In genomic region chr4:148015418-148015817, GRCm38 (mm10) we compare ENCODE assay signal across 10 mouse cellular contexts. TPM values are rescaled to one million over a fixed set of nuclear protein-coding genes. Genes with fewer than 3 reads are reported as not detected.
DNase-seq lines count a peak whose midpoint lies in the region; ATAC-seq and TF ChIP-seq lines count a peak whose summit lies in the region.
"Had no signal": no experiment of that assay in that cellular context is flagged by ENCODE, and none has a peak within 500 bp of the region (broad histone marks: within the 10 kb centered on the region; RNA-seq: fewer than 3 reads in every experiment).

No protein-coding gene starts in this region.

- no peak; the same call in 1 of the 2 replicates for ATAC-seq in hindbrain, postnatal 0 days

- TF ChIP-seq CTCF in hindbrain, postnatal 0 days (IDR thresholded peaks at IDR 0.05; ENCODE audit: low read depth), result peak; percentile 61

- DNase-seq in hindbrain, postnatal 0 days (ENCODE audit: low spot score), result no peak
- DNase-seq in hindbrain, embryonic 10.5 days (ENCODE audit: low spot score), result no peak
- DNase-seq in lung, postnatal 14 days, result peak; percentile 5
- DNase-seq in lung, adult 18-20 months, result no peak
- DNase-seq in R1 (ENCODE audit: low read depth, low spot score), result peak; percentile 66
- peak; percentile 22 for DNase-seq in retina, postnatal 1 day
- DNase-seq in frontal cortex, postnatal 14 days (ENCODE audit: low spot score in 2 of 2), result no peak
- DNase-seq: cerebellum, postnatal 25 days; right cerebral cortex, postnatal 4 days had no signal

- no peak overlapping the region for H3K27ac ChIP-seq in hindbrain, postnatal 0 days
- H3K27ac ChIP-seq in hindbrain, embryonic 10.5 days, result no peak overlapping the region
- H3K27ac ChIP-seq: liver, embryonic 15.5 days had no signal

- no peak overlapping the region for H3K4me3 ChIP-seq in hindbrain, postnatal 0 days (ENCODE audit: low read length)
- H3K4me3 ChIP-seq in hindbrain, embryonic 10.5 days, result no peak overlapping the region
- H3K4me3 ChIP-seq: liver, embryonic 15.5 days had no signal

- H3K4me1 ChIP-seq in hindbrain, postnatal 0 days (ENCODE audit: insufficient read depth, low read length), result peaks cover 5% of the 10 kb centered on the region
- H3K4me1 ChIP-seq in hindbrain, embryonic 10.5 days (replicated peaks), result 0 out of 2 replicates have a peak, but pooled peaks cover 6% of the 10 kb centered on the region
- H3K4me1 ChIP-seq: liver, embryonic 15.5 days had no signal

- peaks cover 84% of the 10 kb centered on the region for H3K36me3 ChIP-seq in hindbrain, postnatal 0 days (ENCODE audit: insufficient read depth, low read length)
- peaks cover 100% of the 10 kb centered on the region for H3K36me3 ChIP-seq in hindbrain, embryonic 10.5 days

- H3K4me2 ChIP-seq in hindbrain, postnatal 0 days (ENCODE audit: low read depth, low read length), result no peak overlapping the region
- H3K4me2 ChIP-seq: liver, embryonic 15.5 days had no signal

- no peak overlapping the region for H3K9ac ChIP-seq in hindbrain, postnatal 0 days (replicated peaks; ENCODE audit: low read length)
- H3K9ac ChIP-seq: liver, embryonic 15.5 days had no signal

- 76% methylated on average over 10 of the region's 10 CpGs for WGBS in hindbrain, postnatal 0 days
- 84% methylated on average over 10 of the region's 10 CpGs for WGBS in hindbrain, embryonic 10.5 days

- H3K9me3 ChIP-seq in hindbrain, postnatal 0 days (ENCODE audit: low read length), result no peaks in the 10 kb centered on the region
- no peaks in the 10 kb centered on the region for H3K9me3 ChIP-seq in hindbrain, embryonic 10.5 days
- H3K9me3 ChIP-seq: liver, embryonic 15.5 days had no signal

- no peaks in the 10 kb centered on the region for H3K27me3 ChIP-seq in hindbrain, postnatal 0 days (ENCODE audit: insufficient read depth, low read length)
- H3K27me3 ChIP-seq in hindbrain, embryonic 10.5 days (ENCODE audit: insufficient read depth, poor library complexity, severe bottlenecking), result no peaks in the 10 kb centered on the region
- H3K27me3 ChIP-seq: liver, embryonic 15.5 days had no signal

RNA-seq across cellular contexts. Expression of gene Nppa, which starts 14.9 kb away (rescaled TPM):
- 0.58 and 1.8 TPM in 2 replicates for total RNA-seq in hindbrain, postnatal 0 days (2014; rRNA removed)
- polyA plus RNA-seq in hindbrain, postnatal 0 days (2015; fragmentation: Nextera tagmentation; extraction: Ambion mirVana), result 2.0 and 2.6 TPM in 2 replicates
- 0.21 TPM in 1 of 2 replicates, not detected in the other for polyA plus RNA-seq in hindbrain, embryonic 10.5 days (2016; fragmentation: Nextera tagmentation; extraction: Ambion mirVana)

RNA-seq across cellular contexts. Expression of gene Clcn6, which starts 23.2 kb away (rescaled TPM):
- 58.6 and 60.7 TPM in 2 replicates for total RNA-seq in hindbrain, postnatal 0 days (2014; rRNA removed)
- polyA plus RNA-seq in hindbrain, postnatal 0 days (2015; fragmentation: Nextera tagmentation; extraction: Ambion mirVana), result 22.0 and 24.4 TPM in 2 replicates
- 13.9 and 17.8 TPM in 2 replicates for polyA plus RNA-seq in hindbrain, embryonic 10.5 days (2016; fragmentation: Nextera tagmentation; extraction: Ambion mirVana)

RNA-seq across cellular contexts. Expression of gene Mthfr, which starts 23.5 kb away (rescaled TPM):
- 46.0 and 52.4 TPM in 2 replicates for total RNA-seq in hindbrain, postnatal 0 days (2014; rRNA removed)
- polyA plus RNA-seq in hindbrain, postnatal 0 days (2015; fragmentation: Nextera tagmentation; extraction: Ambion mirVana), result 9.3 and 10.6 TPM in 2 replicates
- 28.1 and 30.0 TPM in 2 replicates for polyA plus RNA-seq in hindbrain, embryonic 10.5 days (2016; fragmentation: Nextera tagmentation; extraction: Ambion mirVana)

RNA-seq across cellular contexts. Expression of gene Nppb, which starts 29.8 kb away (rescaled TPM):
- 1.3 TPM in 1 of 2 replicates, not detected in the other for total RNA-seq in hindbrain, postnatal 0 days (2014; rRNA removed)
- 0.19 and 0.72 TPM in 2 replicates for polyA plus RNA-seq in hindbrain, postnatal 0 days (2015; fragmentation: Nextera tagmentation; extraction: Ambion mirVana)
- polyA plus RNA-seq in hindbrain, embryonic 10.5 days (2016; fragmentation: Nextera tagmentation; extraction: Ambion mirVana), result 0.29 TPM in 1 of 2 replicates, not detected in the other
- polyA plus RNA-seq: liver, embryonic 15.5 days had no signal

Comparison
In these comparisons a context has a peak if more than half of its experiments do, and no peak if none do; other contexts are left out.
1. DNase-seq: peak in lung, postnatal 14 days (single experiment), R1 (single experiment) and retina, postnatal 1 day (single experiment); none in hindbrain, postnatal 0 days (single experiment), hindbrain, embryonic 10.5 days (single experiment), lung, adult 18-20 months (0 of 2) and frontal cortex, postnatal 14 days (0 of 2).